Mouse (Mus musculus): Measurements from ENCODE around the gene Ppp1r12b. TPM values are rescaled to one million over a fixed set of nuclear protein-coding genes. Genes with fewer than 3 reads are reported as not detected.
A peak's percentile ranks its signal among the peaks of the same experiment; 100 is the strongest.

Gene Ppp1r12b
- polyA plus RNA-seq, 1 experiment from 2014 or later: 6.3 TPM

DNA sequence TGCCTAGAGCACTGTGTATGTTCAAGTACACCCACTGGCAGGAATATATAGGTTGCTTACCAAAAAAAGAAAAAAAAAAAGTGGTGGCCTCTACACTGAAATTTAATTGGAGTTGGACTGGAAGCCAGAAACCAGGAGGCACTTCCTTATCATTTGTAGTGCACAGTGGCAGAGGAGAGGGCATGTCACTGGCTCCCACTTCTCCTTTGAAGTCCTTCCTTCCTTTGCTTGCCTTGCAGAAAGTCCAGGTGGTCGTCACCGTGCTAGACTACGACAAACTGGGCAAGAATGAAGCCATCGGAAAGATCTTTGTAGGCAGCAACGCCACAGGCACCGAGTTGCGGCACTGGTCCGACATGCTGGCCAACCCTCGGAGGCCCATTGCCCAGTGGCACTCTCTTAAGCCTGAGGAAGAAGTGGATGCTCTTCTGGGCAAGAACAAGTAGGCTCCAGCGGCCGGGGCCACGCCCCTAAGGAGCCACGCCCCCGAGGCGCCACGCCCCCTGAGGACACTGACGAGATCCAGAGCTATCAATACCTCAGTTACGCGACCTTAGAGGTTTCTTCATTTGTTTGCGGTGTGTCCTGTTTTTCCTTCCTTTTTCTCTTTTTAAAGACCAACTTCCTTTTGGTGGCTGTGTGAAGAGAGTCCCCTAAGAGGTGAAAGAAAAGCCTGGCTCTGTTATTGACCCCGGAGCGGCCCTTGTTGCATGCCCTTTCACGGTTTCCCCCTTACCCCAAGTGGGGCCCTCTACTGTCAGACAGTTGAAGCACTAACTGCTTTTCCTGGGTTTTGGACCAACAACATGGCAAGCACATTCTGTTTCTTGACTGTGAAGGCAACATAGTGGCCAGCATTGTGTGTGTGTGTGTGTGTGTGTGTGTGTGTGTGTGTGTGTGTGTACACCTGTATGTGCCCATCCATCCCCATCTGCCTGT, 208.2 kb downstream of the Ppp1r12b start:
- H3K9me3 ChIP-seq (ENCODE audit: control insufficient read depth, low read length): no peaks in the 10 kb centered on the region
- H3K27me3 ChIP-seq (ENCODE audit: control insufficient read depth, insufficient read depth, low read length): no peaks in the 10 kb centered on the region
- peak; percentile 44 for DNase-seq (ENCODE audit: low spot score)
- no peak overlapping the region for H3K9ac ChIP-seq (ENCODE audit: low read length)
- H3K4me1 ChIP-seq (ENCODE audit: control insufficient read depth, insufficient read depth, low read length): no peaks in the 10 kb centered on the region
- H3K27ac ChIP-seq (replicated peaks; ENCODE audit: low read depth, low read length): no peak overlapping the region
- no peaks in the 10 kb centered on the region for H3K36me3 ChIP-seq (ENCODE audit: control insufficient read depth, insufficient read depth, low read length)
- H3K4me3 ChIP-seq (ENCODE audit: low read depth, low read length): no peak overlapping the region
- ATAC-seq (ENCODE audit: insufficient number of reproducible peaks, low FRiP score, low TSS enrichment, low read depth): no peak
- WGBS: 16% methylated on average over 23 of the region's 23 CpGs
- H3K4me2 ChIP-seq (ENCODE audit: low read depth, severe bottlenecking): peak overlapping the region; percentile 18; the same call in 1 of the 2 replicates

DNA sequence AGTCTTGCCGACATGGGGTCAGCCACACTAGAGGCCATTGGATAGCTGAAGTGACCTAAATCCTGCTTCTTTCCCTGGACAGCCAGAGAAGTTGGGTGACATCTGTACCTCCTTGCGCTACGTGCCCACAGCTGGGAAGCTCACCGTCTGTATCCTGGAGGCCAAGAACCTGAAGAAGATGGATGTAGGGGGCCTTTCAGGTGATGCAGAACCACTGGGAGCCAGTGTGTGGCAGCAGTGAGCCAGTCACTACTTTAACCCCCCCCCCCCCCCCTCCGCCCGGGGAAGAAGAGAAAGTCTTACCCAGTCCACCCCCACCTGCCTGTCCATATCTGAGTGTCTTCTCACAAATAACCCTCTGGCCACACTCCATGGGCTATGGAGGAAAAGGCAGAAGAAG, 210.1 kb downstream of the Ppp1r12b start:
- H3K27ac ChIP-seq (replicated peaks; ENCODE audit: low read depth, low read length): no peak overlapping the region
- no peaks in the 10 kb centered on the region for H3K27me3 ChIP-seq (ENCODE audit: control insufficient read depth, insufficient read depth, low read length)
- H3K9ac ChIP-seq (ENCODE audit: low read length): no peak overlapping the region
- H3K4me3 ChIP-seq (ENCODE audit: low read depth, low read length): no peak overlapping the region
- H3K9me3 ChIP-seq (ENCODE audit: control insufficient read depth, low read length): no peaks in the 10 kb centered on the region
- no peak overlapping the region for H3K4me2 ChIP-seq (ENCODE audit: low read depth, severe bottlenecking)
- ATAC-seq (ENCODE audit: insufficient number of reproducible peaks, low FRiP score, low TSS enrichment, low read depth) (no peak), DNase-seq (ENCODE audit: low spot score) (peak; percentile 47)
- H3K36me3 ChIP-seq (ENCODE audit: control insufficient read depth, insufficient read depth, low read length): no peaks in the 10 kb centered on the region
- 46% methylated on average over 6 of the region's 6 CpGs for WGBS
- H3K4me1 ChIP-seq (ENCODE audit: control insufficient read depth, insufficient read depth, low read length): no peaks in the 10 kb centered on the region

DNA sequence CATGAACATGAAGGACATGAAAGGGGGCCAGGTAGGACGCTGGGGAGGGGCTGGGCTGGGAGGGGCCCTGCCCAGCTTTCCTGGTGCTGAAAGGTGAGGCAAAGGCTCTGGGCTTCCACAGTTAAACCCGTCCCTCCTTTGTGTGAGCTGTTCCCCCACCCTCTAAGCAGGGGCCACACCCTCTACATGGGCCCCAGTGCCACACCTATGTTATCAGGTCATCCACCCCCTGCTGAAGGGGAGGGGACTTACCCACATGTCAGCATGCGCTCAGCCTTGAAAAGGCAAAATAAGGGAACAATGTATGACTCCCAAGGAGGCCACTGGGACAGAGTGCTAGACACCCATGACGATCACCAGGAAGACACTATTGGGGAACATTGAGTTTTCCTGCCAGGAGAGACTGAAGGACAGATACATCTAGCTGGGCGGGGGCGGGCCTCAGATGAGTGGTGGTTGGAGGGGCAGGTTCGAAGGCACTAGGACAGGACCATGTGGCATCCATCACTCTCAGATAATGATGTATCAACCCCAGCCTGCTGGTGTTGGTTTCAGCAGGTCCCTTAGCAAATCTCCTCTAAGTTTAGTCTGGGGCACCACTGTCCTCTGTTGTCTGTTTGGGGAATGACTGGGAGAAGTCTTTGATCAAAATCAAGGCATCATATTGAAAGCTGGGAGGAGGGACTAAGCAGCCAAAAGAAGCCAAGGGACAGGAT, 213.6 kb downstream of the Ppp1r12b start:
- DNase-seq (ENCODE audit: low spot score): no peak

DNA sequence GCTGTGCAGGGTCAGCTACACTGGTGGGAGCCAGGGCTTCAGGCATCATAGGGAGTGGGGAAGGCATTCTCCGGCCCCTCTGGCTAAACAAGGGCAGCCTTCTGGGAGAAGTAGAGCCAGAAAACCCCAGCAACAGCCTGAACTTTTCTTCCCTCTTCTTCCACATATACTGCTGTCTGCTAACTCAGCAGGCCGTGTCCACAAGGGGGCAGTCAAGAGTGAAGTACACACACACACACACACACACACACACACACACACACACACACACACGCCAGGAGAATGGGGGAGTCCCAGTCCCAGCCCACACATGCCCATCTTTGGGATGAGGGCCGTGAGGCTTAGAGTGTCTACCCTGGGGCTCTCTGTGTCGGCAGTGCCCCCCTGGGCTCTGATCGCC, 214.3 kb downstream of the Ppp1r12b start:
- peak; percentile 51 for DNase-seq (ENCODE audit: low spot score)

More for the DNA sequence above, 213.6 kb downstream of the Ppp1r12b start:
- Histone ChIP-seq H3K27me3 (ENCODE audit: control insufficient read depth, insufficient read depth, low read length) (no peaks in the 10 kb centered on the region), H3K4me1 (ENCODE audit: control insufficient read depth, insufficient read depth, low read length) (no peaks in the 10 kb centered on the region), H3K4me3 (ENCODE audit: low read depth, low read length) (no peak overlapping the region), H3K36me3 (ENCODE audit: control insufficient read depth, insufficient read depth, low read length) (no peaks in the 10 kb centered on the region), H3K27ac (replicated peaks; ENCODE audit: low read depth, low read length) (no peak overlapping the region), H3K9ac (ENCODE audit: low read length) (no peak overlapping the region), H3K9me3 (ENCODE audit: control insufficient read depth, low read length) (no peaks in the 10 kb centered on the region), H3K4me2 (ENCODE audit: low read depth, severe bottlenecking) (no peak overlapping the region)
- ATAC-seq (ENCODE audit: insufficient number of reproducible peaks, low FRiP score, low TSS enrichment, low read depth): no peak
- 73% methylated on average over 7 of the region's 7 CpGs for WGBS

DNA sequence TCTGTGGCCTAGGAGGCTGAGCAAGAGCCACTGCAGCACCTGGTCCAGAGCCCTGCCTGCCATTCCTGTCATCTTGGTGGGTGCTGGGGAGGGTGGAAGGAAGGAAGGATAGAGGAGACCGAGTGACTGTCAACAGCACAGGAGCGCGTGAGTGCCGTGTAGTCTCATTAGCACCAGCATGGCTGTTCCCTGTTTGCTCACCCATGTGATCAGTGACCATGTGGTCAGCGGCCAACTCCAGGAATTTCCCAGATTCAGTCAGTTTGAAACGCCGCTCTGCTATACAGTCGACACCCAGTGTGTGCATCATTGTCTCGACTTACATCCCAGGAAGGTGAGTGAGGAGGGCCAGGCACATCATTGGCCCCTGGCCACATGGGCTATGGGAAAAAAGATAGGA, 218.3 kb downstream of the Ppp1r12b start:
- no peaks in the 10 kb centered on the region for H3K36me3 ChIP-seq (ENCODE audit: control insufficient read depth, insufficient read depth, low read length)
- no peak overlapping the region for H3K9ac ChIP-seq (ENCODE audit: low read length)
- H3K4me2 ChIP-seq (ENCODE audit: low read depth, severe bottlenecking): no peak overlapping the region
- ATAC-seq (ENCODE audit: insufficient number of reproducible peaks, low FRiP score, low TSS enrichment, low read depth): no peak
- DNase-seq (ENCODE audit: low spot score): no peak
- WGBS: 73% methylated on average over 9 of the region's 9 CpGs
- no peak overlapping the region for H3K27ac ChIP-seq (replicated peaks; ENCODE audit: low read depth, low read length)
- no peaks in the 10 kb centered on the region for H3K27me3 ChIP-seq (ENCODE audit: control insufficient read depth, insufficient read depth, low read length)
- no peaks in the 10 kb centered on the region for H3K9me3 ChIP-seq (ENCODE audit: control insufficient read depth, low read length)
- H3K4me1 ChIP-seq (ENCODE audit: control insufficient read depth, insufficient read depth, low read length): no peaks in the 10 kb centered on the region
- H3K4me3 ChIP-seq (ENCODE audit: low read depth, low read length): no peak overlapping the region

More for the DNA sequence above, 214.3 kb downstream of the Ppp1r12b start:
- H3K4me2 ChIP-seq (ENCODE audit: low read depth, severe bottlenecking): no peak overlapping the region
- WGBS: 77% methylated on average over 6 of the region's 6 CpGs
- no peaks in the 10 kb centered on the region for H3K27me3 ChIP-seq (ENCODE audit: control insufficient read depth, insufficient read depth, low read length)
- no peak overlapping the region for H3K27ac ChIP-seq (replicated peaks; ENCODE audit: low read depth, low read length)
- no peak overlapping the region for H3K4me3 ChIP-seq (ENCODE audit: low read depth, low read length)
- H3K9ac ChIP-seq (ENCODE audit: low read length): no peak overlapping the region
- H3K9me3 ChIP-seq (ENCODE audit: control insufficient read depth, low read length): no peaks in the 10 kb centered on the region
- no peaks in the 10 kb centered on the region for H3K36me3 ChIP-seq (ENCODE audit: control insufficient read depth, insufficient read depth, low read length)
- no peaks in the 10 kb centered on the region for H3K4me1 ChIP-seq (ENCODE audit: control insufficient read depth, insufficient read depth, low read length)
- ATAC-seq (ENCODE audit: insufficient number of reproducible peaks, low FRiP score, low TSS enrichment, low read depth): no peak

DNA sequence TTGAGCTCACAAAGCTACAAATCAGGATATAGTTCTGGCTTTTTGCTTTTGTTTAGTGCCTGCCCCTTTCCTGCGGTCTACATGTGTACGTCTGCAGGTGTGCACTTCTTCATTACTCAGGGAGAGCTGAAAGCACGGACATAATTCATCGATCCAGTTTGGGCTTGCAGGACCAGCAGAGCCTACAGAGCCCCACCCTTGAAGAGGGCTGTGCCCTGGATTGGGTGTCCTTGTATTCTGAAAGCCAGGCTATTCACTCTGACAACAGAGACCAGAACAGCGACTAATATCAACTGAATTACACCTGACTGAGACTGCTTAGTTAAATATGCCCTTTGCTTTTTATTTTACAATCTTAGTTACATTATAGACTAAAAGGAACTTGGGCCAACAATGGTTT, 222.1 kb downstream of the Ppp1r12b start:
- no peak overlapping the region for H3K4me3 ChIP-seq (ENCODE audit: low read depth, low read length)
- no peaks in the 10 kb centered on the region for H3K36me3 ChIP-seq (ENCODE audit: control insufficient read depth, insufficient read depth, low read length)
- H3K9ac ChIP-seq (ENCODE audit: low read length): no peak overlapping the region
- no peak overlapping the region for H3K4me2 ChIP-seq (ENCODE audit: low read depth, severe bottlenecking)
- H3K9me3 ChIP-seq (ENCODE audit: control insufficient read depth, low read length): no peaks in the 10 kb centered on the region; the same call in 1 of the 2 replicates
- 80% methylated on average over 5 of the region's 5 CpGs for WGBS
- no peaks in the 10 kb centered on the region for H3K4me1 ChIP-seq (ENCODE audit: control insufficient read depth, insufficient read depth, low read length)
- DNase-seq (ENCODE audit: low spot score) (no peak), ATAC-seq (ENCODE audit: insufficient number of reproducible peaks, low FRiP score, low TSS enrichment, low read depth) (no peak)
- H3K27me3 ChIP-seq (ENCODE audit: control insufficient read depth, insufficient read depth, low read length): no peaks in the 10 kb centered on the region
- H3K27ac ChIP-seq (replicated peaks; ENCODE audit: low read depth, low read length): no peak overlapping the region

DNA sequence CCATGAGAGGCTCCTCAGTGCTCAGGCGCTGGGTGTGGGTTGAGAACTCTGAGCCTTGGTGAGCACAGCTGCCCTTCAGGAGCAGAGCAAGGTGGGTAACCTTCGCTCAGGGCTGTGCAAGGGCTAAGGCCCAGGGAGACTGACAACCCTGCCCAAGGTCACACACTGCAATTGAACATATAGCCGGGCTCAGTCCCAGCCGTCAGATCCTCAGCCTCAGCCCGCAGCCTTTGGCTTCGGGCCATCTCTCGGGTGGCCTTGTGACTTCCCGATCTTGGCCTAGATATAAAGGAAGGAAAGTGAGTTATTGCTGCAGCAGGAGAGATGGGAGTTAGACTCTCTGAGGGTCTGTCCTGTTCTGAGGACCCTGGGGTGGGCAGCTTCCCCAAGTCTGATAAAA, 228.5 kb downstream of the Ppp1r12b start:
- ATAC-seq (ENCODE audit: insufficient number of reproducible peaks, low FRiP score, low TSS enrichment, low read depth) (no peak), DNase-seq (ENCODE audit: low spot score) (no peak)
- no peak overlapping the region for H3K9ac ChIP-seq (ENCODE audit: low read length)
- no peaks in the 10 kb centered on the region for H3K27me3 ChIP-seq (ENCODE audit: control insufficient read depth, insufficient read depth, low read length)
- H3K4me3 ChIP-seq (ENCODE audit: low read depth, low read length): no peak overlapping the region
- no peak overlapping the region for H3K4me2 ChIP-seq (ENCODE audit: low read depth, severe bottlenecking)
- WGBS: 82% methylated on average over 8 of the region's 8 CpGs
- no peaks in the 10 kb centered on the region for H3K36me3 ChIP-seq (ENCODE audit: control insufficient read depth, insufficient read depth, low read length)
- H3K27ac ChIP-seq (replicated peaks; ENCODE audit: low read depth, low read length): no peak overlapping the region
- no peaks in the 10 kb centered on the region for H3K4me1 ChIP-seq (ENCODE audit: control insufficient read depth, insufficient read depth, low read length)
- no peaks in the 10 kb centered on the region; the same call in 1 of the 2 replicates for H3K9me3 ChIP-seq (ENCODE audit: control insufficient read depth, low read length)

DNA sequence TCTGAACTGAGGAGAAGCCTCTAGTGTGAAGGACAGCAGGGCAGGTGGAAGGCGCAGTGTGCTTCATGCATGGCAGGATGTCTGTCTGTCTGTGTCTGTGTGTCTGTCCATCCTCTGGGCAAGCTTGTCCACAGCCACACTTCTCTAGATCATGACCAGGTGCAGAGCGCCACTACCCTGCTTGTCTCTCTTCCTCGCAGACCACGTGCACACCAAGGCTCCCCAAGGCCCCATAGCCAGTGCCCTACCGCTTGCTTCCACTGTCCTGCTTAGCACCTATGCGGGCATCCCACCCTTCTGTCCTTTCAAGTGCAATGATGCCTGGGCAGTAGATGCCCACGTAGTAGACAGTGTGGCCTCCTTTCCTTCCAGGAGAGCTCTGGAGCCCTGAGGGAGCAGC, 229.3 kb downstream of the Ppp1r12b start:
- Histone ChIP-seq H3K9me3 (ENCODE audit: control insufficient read depth, low read length) (no peaks in the 10 kb centered on the region), H3K4me3 (ENCODE audit: low read depth, low read length) (no peak overlapping the region), H3K27ac (replicated peaks; ENCODE audit: low read depth, low read length) (no peak overlapping the region), H3K4me2 (ENCODE audit: low read depth, severe bottlenecking) (no peak overlapping the region), H3K27me3 (ENCODE audit: control insufficient read depth, insufficient read depth, low read length) (no peaks in the 10 kb centered on the region), H3K36me3 (ENCODE audit: control insufficient read depth, insufficient read depth, low read length) (no peaks in the 10 kb centered on the region), H3K9ac (ENCODE audit: low read length) (no peak overlapping the region), H3K4me1 (ENCODE audit: control insufficient read depth, insufficient read depth, low read length) (no peaks in the 10 kb centered on the region)
- WGBS: 87% methylated on average over 7 of the region's 7 CpGs
- DNase-seq (ENCODE audit: low spot score) (no peak), ATAC-seq (ENCODE audit: insufficient number of reproducible peaks, low FRiP score, low TSS enrichment, low read depth) (no peak)

Measured in limb, embryonic 11.5 days (tissue).